Mouse (Mus musculus): Measurements from ENCODE around the gene D430019H16Rik.

The D430019H16Rik gene

GRCm38 (mm10) chr12:105537162-105537561 is 83.5 kb downstream of the D430019H16Rik start:
- no peak for DNase-seq (ENCODE audit: low spot score in 2 of 2)

GRCm38 (mm10) chr12:105539649-105540048 is 86.0 kb downstream of the D430019H16Rik start:
- no peak for DNase-seq (ENCODE audit: low spot score in 2 of 2)

GRCm38 (mm10) chr12:105541590-105542402 is 88.1 kb downstream of the D430019H16Rik start:
- no peak for DNase-seq (ENCODE audit: low spot score in 2 of 2)

- DNase-seq (ENCODE audit: low spot score in 2 of 2) = no peak
These were observed 88.9 kb downstream of the D430019H16Rik start for GRCm38 (mm10) chr12:105542513-105542912.

Measured in urinary bladder, postnatal 4 days (tissue).